Mouse (Mus musculus): ENCODE results near the gene Gtpbp3. TPM values are rescaled to one million over a fixed set of nuclear protein-coding genes. Genes with fewer than 3 reads are reported as not detected.

Gene Gtpbp3
- total RNA-seq, 2 experiments from 2014 or later = 10.1 to 10.7 TPM

GRCm38 (mm10) chr8:71471861-71472260, 16.0 kb upstream of the Gtpbp3 start:
- Histone ChIP-seq H3K27ac (no peak overlapping the region), H3K4me3 (no peak overlapping the region)
- intact Hi-C loops (cut with DNase I) = no loop called here
- DNase-seq = no peak
- no peak for TF ChIP-seq CTCF (IDR thresholded peaks at IDR 0.05)

- no peak for DNase-seq
- peak; percentile 45 for TF ChIP-seq CTCF (IDR thresholded peaks at IDR 0.05)
- no peak overlapping the region for H3K4me3 ChIP-seq
- intact Hi-C loops (cut with DNase I) = no loop called here
- H3K27ac ChIP-seq = no peak overlapping the region
These were observed 15.1 kb upstream of the Gtpbp3 start for GRCm38 (mm10) chr8:71472601-71473386.

- TF ChIP-seq CTCF (IDR thresholded peaks at IDR 0.05) = no peak
- intact Hi-C loops (cut with DNase I) = no loop called here
- H3K4me3 ChIP-seq = no peak overlapping the region
- DNase-seq = no peak
- H3K27ac ChIP-seq = no peak overlapping the region
These were observed 13.6 kb upstream of the Gtpbp3 start for GRCm38 (mm10) chr8:71474344-71474743.

GRCm38 (mm10) chr8:71474785-71475701, 12.9 kb upstream of the Gtpbp3 start:
- TF ChIP-seq CTCF (IDR thresholded peaks at IDR 0.05) = no peak
- Histone ChIP-seq H3K27ac (peak overlapping the region; percentile 92), H3K4me3 (no peak overlapping the region)
- intact Hi-C loops (cut with DNase I) = no loop called here
- DNase-seq = no peak

GRCm38 (mm10) chr8:71475702-71476075, 12.2 kb upstream of the Gtpbp3 start:
- Histone ChIP-seq H3K4me3 (peak overlapping the region; percentile 82), H3K27ac (peak overlapping the region; percentile 92)
- intact Hi-C loops (cut with DNase I) = no loop called here
- no peak for TF ChIP-seq CTCF (IDR thresholded peaks at IDR 0.05)
- DNase-seq = no peak

GRCm38 (mm10) chr8:71476099-71476940, 11.6 kb upstream of the Gtpbp3 start:
- peak overlapping the region; percentile 92 for H3K27ac ChIP-seq
- peak; percentile 32 for TF ChIP-seq CTCF (IDR thresholded peaks at IDR 0.05)
- H3K4me3 ChIP-seq = peak overlapping the region; percentile 82
- intact Hi-C loops (cut with DNase I) = no loop called here
- DNase-seq = peak; percentile 91

GRCm38 (mm10) chr8:71477196-71477845, 10.6 kb upstream of the Gtpbp3 start:
- peak; percentile 42 for TF ChIP-seq CTCF (IDR thresholded peaks at IDR 0.05)
- peak overlapping the region; percentile 82 for H3K4me3 ChIP-seq
- peak overlapping the region; percentile 92 for H3K27ac ChIP-seq
- no peak for DNase-seq
- intact Hi-C loops (cut with DNase I) = no loop called here

GRCm38 (mm10) chr8:71478943-71479342, 9.0 kb upstream of the Gtpbp3 start:
- Histone ChIP-seq H3K27ac (no peak overlapping the region), H3K4me3 (no peak overlapping the region)
- TF ChIP-seq CTCF (IDR thresholded peaks at IDR 0.05) = no peak
- intact Hi-C loops (cut with DNase I) = no loop called here
- DNase-seq = no peak

- no peak for TF ChIP-seq CTCF (IDR thresholded peaks at IDR 0.05)
- Histone ChIP-seq H3K4me3 (no peak overlapping the region), H3K27ac (no peak overlapping the region)
- no peak for DNase-seq
- intact Hi-C loops (cut with DNase I) = no loop called here
These were observed 4.0 kb upstream of the Gtpbp3 start for GRCm38 (mm10) chr8:71483932-71484331.

GRCm38 (mm10) chr8:71484736-71485135, 3.2 kb upstream of the Gtpbp3 start:
- H3K4me3 ChIP-seq = peak overlapping the region; percentile 91
- H3K27ac ChIP-seq = no peak overlapping the region
- intact Hi-C loops (cut with DNase I) = loop anchor here (5.0 kb wide), 1 partner anchor 38 kb away; no protein-coding TSS in a partner anchor
- TF ChIP-seq CTCF (IDR thresholded peaks at IDR 0.05) = no peak
- DNase-seq = no peak

GRCm38 (mm10) chr8:71485142-71486135, 2.5 kb upstream of the Gtpbp3 start, which contains the start of gene Ano8:
Gene Ano8 (minus strand): TSS chr8:71485963.
- Histone ChIP-seq H3K27ac (peak within 1 kb of the TSS; percentile 98), H3K4me3 (peak within 1 kb of the TSS; percentile 91)
- peak; percentile 91 for DNase-seq
- intact Hi-C loops (cut with DNase I) = loop anchor here (5.0 kb wide), 1 partner anchor 37 kb away; no protein-coding TSS in a partner anchor
- no peak for TF ChIP-seq CTCF (IDR thresholded peaks at IDR 0.05)

Data from gastrocnemius, adult 2 months (tissue).